Comparison of ENCODE assay signal across 11 mouse cellular contexts in genomic region chr11:112840495-112840828, GRCm38 (mm10). TPM values are rescaled to one million over a fixed set of nuclear protein-coding genes. Genes with fewer than 3 reads are reported as not detected.
DNase-seq lines count a peak whose midpoint lies in the region; ATAC-seq and TF ChIP-seq lines count a peak whose summit lies in the region.
"Had no signal": no experiment of that assay in that cellular context is flagged by ENCODE, and none has a peak within 500 bp of the region (broad histone marks: within the 10 kb centered on the region; RNA-seq: fewer than 3 reads in every experiment).

No protein-coding gene starts in this region.

- H3K27me3 ChIP-seq in heart, embryonic 14.5 days (ENCODE audit: control insufficient read depth, insufficient read depth, low read length): no peaks in the 10 kb centered on the region
- H3K27me3 ChIP-seq in hindbrain, embryonic 10.5 days (ENCODE audit: insufficient read depth, poor library complexity, severe bottlenecking): peaks cover 15% of the 10 kb centered on the region
- H3K27me3 ChIP-seq in midbrain, embryonic 13.5 days: no peaks in the 10 kb centered on the region

- no peak for ATAC-seq in heart, embryonic 14.5 days (ENCODE audit: insufficient number of reproducible peaks, insufficient read depth, low FRiP score, low read depth)
- ATAC-seq in midbrain, embryonic 13.5 days: peak; percentile 83

- peaks cover 0 to 2% of the 10 kb centered on the region in 2 experiments; a peak in 2 of 4 replicates for H3K4me1 ChIP-seq in heart, embryonic 14.5 days (ENCODE audit: control insufficient read depth in 2 of 2, insufficient read depth in 2 of 2, low read length in 2 of 2)
- H3K4me1 ChIP-seq in ES-E14 (ENCODE audit: control insufficient read depth in 2 of 2, insufficient read depth in 2 of 2, low read length in 2 of 2, poor library complexity in 1 of 2): peaks cover 2% of the 10 kb centered on the region in 2 experiments; a peak in 1 of 4 replicates
- peaks cover 31% of the 10 kb centered on the region for H3K4me1 ChIP-seq in hindbrain, embryonic 10.5 days (replicated peaks)
- H3K4me1 ChIP-seq in midbrain, embryonic 13.5 days (replicated peaks): peaks cover 21% of the 10 kb centered on the region

- peak overlapping the region; percentile 62 for H3K4me2 ChIP-seq in heart, embryonic 14.5 days (ENCODE audit: low read length)
- H3K4me2 ChIP-seq in midbrain, embryonic 13.5 days (replicated peaks): peak overlapping the region; percentile 26

- in situ Hi-C loops in ES-E14 (cut with MboI; ENCODE audit: low sequenced_read_pairs in 2 of 2, unreplicated experiment in 2 of 2): no loop called here

- H3K9me3 ChIP-seq in heart, embryonic 14.5 days (ENCODE audit: control insufficient read depth, low read length): no peaks in the 10 kb centered on the region
- H3K9me3 ChIP-seq in ES-E14 (ENCODE audit: control insufficient read depth, insufficient read depth, low read depth, low read length): no peaks in the 10 kb centered on the region
- H3K9me3 ChIP-seq in hindbrain, embryonic 10.5 days: no peaks in the 10 kb centered on the region
- no peaks in the 10 kb centered on the region for H3K9me3 ChIP-seq in midbrain, embryonic 13.5 days

- H3K36me3 ChIP-seq in heart, embryonic 14.5 days (ENCODE audit: control insufficient read depth, insufficient read depth, low read length): no peaks in the 10 kb centered on the region
- H3K36me3 ChIP-seq in ES-E14 (ENCODE audit: control insufficient read depth, insufficient read depth, low read length, poor library complexity, severe bottlenecking): no peaks in the 10 kb centered on the region
- no peaks in the 10 kb centered on the region for H3K36me3 ChIP-seq in hindbrain, embryonic 10.5 days
- no peaks in the 10 kb centered on the region for H3K36me3 ChIP-seq in midbrain, embryonic 13.5 days

- peak overlapping the region in 1 of 2 experiments; percentile 29; a peak in 3 of 4 replicates for H3K4me3 ChIP-seq in heart, embryonic 14.5 days (ENCODE audit: control insufficient read depth in 1 of 2, insufficient read depth in 1 of 2, low read depth in 1 of 2, low read length in 2 of 2)
- peak overlapping the region in 1 of 2 experiments; percentile 67; a peak in 2 of 4 replicates for H3K4me3 ChIP-seq in ES-E14 (ENCODE audit: insufficient read depth in 1 of 2, low read depth in 1 of 2, low read length in 2 of 2, poor library complexity in 1 of 2, severe bottlenecking in 1 of 2)
- peak overlapping the region; percentile 32; the same call in 1 of the 2 replicates for H3K4me3 ChIP-seq in hindbrain, embryonic 10.5 days
- H3K4me3 ChIP-seq in midbrain, embryonic 13.5 days (replicated peaks): no peak overlapping the region

- no peak overlapping the region for H3K9ac ChIP-seq in heart, embryonic 14.5 days (ENCODE audit: low read length)
- H3K9ac ChIP-seq in ES-E14 (ENCODE audit: insufficient read depth, low read depth, low read length, poor library complexity, severe bottlenecking): no peak overlapping the region
- no peak overlapping the region for H3K9ac ChIP-seq in midbrain, embryonic 13.5 days (replicated peaks)

- DNase-seq in heart, postnatal 36 days: no peak
- peak; percentile 21 for DNase-seq in ES-E14 (ENCODE audit: low read depth, low spot score)
- DNase-seq in hindbrain, embryonic 10.5 days (ENCODE audit: low spot score): no peak
- no peak for DNase-seq in cerebellum, adult 9-10 months
- no peak for DNase-seq in layer of hippocampus, adult 18-20 months (ENCODE audit: low spot score in 2 of 2)
- DNase-seq in gastrocnemius, postnatal 36 days: no peak
- DNase-seq: adrenal gland, postnatal 10 days had no signal

- intact Hi-C loops in heart, postnatal 36 days (cut with DNase I): no loop called here
- intact Hi-C loops in gastrocnemius, postnatal 36 days (cut with DNase I): no loop called here

- WGBS in heart, embryonic 14.5 days: 4% methylated on average over 10 of the region's 10 CpGs
- 10% methylated on average over 10 of the region's 10 CpGs for WGBS in hindbrain, embryonic 10.5 days
- 4% methylated on average over 10 of the region's 10 CpGs for WGBS in midbrain, embryonic 13.5 days

- H3K27ac ChIP-seq in heart, embryonic 14.5 days (replicated peaks in 1 of 2; ENCODE audit: control insufficient read depth in 1 of 2, insufficient read depth in 1 of 2, low read depth in 2 of 2, low read length in 2 of 2): no peak overlapping the region
- H3K27ac ChIP-seq in ES-E14 (ENCODE audit: insufficient read depth, low read depth, low read length, poor library complexity, severe bottlenecking): no peak overlapping the region
- peak overlapping the region; percentile 81 for H3K27ac ChIP-seq in hindbrain, embryonic 10.5 days
- H3K27ac ChIP-seq in midbrain, embryonic 13.5 days: peak overlapping the region; percentile 20; the same call in 1 of the 2 replicates

TF ChIP-seq in ES-E14, 5 proteins besides CTCF, POLR2A, EP300 and RAD21:
- TF ChIP-seq CHD2 (IDR thresholded peaks at IDR 0.05; ENCODE audit: low read depth, low read length) (peak; percentile 81), HCFC1 (IDR thresholded peaks at IDR 0.05; ENCODE audit: borderline replicate concordance, insufficient read depth, low read length) (no peak)

RNA-seq across cellular contexts. Expression of gene Sox9, which starts 58.4 kb away (rescaled TPM):
- polyA plus RNA-seq in heart, embryonic 14.5 days (2014; fragmentation: Nextera tagmentation; extraction: Ambion mirVana): 17.7 and 20.7 TPM in 2 replicates
- total RNA-seq in heart, postnatal 36 days (2021): 1 to 10 TPM; 1.8 to 2.6 TPM
- total RNA-seq in ES-E14 (2012; rRNA removed): 0.11 and 0.27 TPM in 2 replicates
- polyA plus RNA-seq in hindbrain, embryonic 10.5 days (2016; fragmentation: Nextera tagmentation; extraction: Ambion mirVana): 91.5 and 138 TPM in 2 replicates
- 71.5 and 83.9 TPM in 2 replicates for polyA plus RNA-seq in midbrain, embryonic 13.5 days (2015; fragmentation: Nextera tagmentation; extraction: Ambion mirVana)
- total RNA-seq in layer of hippocampus, adult 18-20 months (2021): 10 to 100 TPM; 24.7 to 35.0 TPM
- 1 to 10 TPM; 2.2 to 2.4 TPM for total RNA-seq in gastrocnemius, postnatal 36 days (2021)
- total RNA-seq: hematopoietic stem cell, adult 5-6 weeks; megakaryocyte progenitor cell, adult 5-6 weeks had no signal

Comparison
In these comparisons a context has a peak if more than half of its experiments do, and no peak if none do; other contexts are left out.
1. H3K27ac ChIP-seq: peak in hindbrain, embryonic 10.5 days (single experiment) and midbrain, embryonic 13.5 days (single experiment); none in heart, embryonic 14.5 days (0 of 2) and ES-E14 (single experiment).
2. RNA of gene Sox9, which starts 58.4 kb away (total RNA-seq): 24.7 to 35.0 TPM in layer of hippocampus, adult 18-20 months; 1.8 to 2.6 TPM in heart, postnatal 36 days, 2.2 to 2.4 TPM in gastrocnemius, postnatal 36 days and 0.11 to 0.27 TPM in ES-E14; every median in the first group is over 4 times any median in the second.